Mouse (Mus musculus) G1E (cell line): Measurements from ENCODE around the gene Zc3h4. TPM values are rescaled to one million over a fixed set of nuclear protein-coding genes. Genes with fewer than 3 reads are reported as not detected.

ENCODE experiments used
- ATAC-seq: 2 replicates; pipeline ENCODE4 v1.8.0; 2016; ENCODE audit warnings: mild to moderate bottlenecking; ENCODE audit not compliant: insufficient number of reproducible peaks, poor library complexity, low FRiP score, severe bottlenecking; ENCODE audit errors: extremely low read depth
- DNase-seq: peaks from one replicate; pipeline ENCODE4 v3.0.0; 2012; ENCODE audit warnings: low spot score
- H3K27me3 ChIP-seq: 2 replicates; pipeline ENCODE4 v1.6.1; 2012; ENCODE audit warnings: mild to moderate bottlenecking, low read length, inconsistent platforms; ENCODE audit not compliant: insufficient read depth
- H3K36me3 ChIP-seq: replicated peaks from 2 replicates; pipeline ENCODE3; 2012; ENCODE audit warnings: mild to moderate bottlenecking, inconsistent platforms
- H3K4me1 ChIP-seq: 2 replicates; pipeline ENCODE4 v1.6.1; 2012; ENCODE audit warnings: low read depth, low read length, inconsistent platforms, mixed read lengths; ENCODE audit not compliant: insufficient read depth
- H3K4me3 ChIP-seq: 2 replicates; pipeline ENCODE4 v1.5.1; 2012; ENCODE audit warnings: low read depth, mild to moderate bottlenecking, inconsistent platforms, low read length, moderate library complexity, mixed read lengths
- H3K9me3 ChIP-seq: replicated peaks from 2 replicates; pipeline ENCODE4 v1.6.1; 2012; ENCODE audit warnings: inconsistent platforms
- CTCF ChIP-seq: IDR thresholded peaks from 2 replicates; pipeline ENCODE4 v1.5.1; 2012; ENCODE audit warnings: low read depth, low read length, inconsistent platforms, mixed read lengths
- GATA1 ChIP-seq: IDR thresholded peaks from 2 replicates; pipeline ENCODE4 v1.6.1; 2012; ENCODE audit warnings: borderline replicate concordance, low read length, inconsistent platforms, mixed read lengths
- GATA2 ChIP-seq: IDR thresholded peaks from 2 replicates; pipeline ENCODE4 v1.6.1; 2012; ENCODE audit warnings: low read depth, low read length, inconsistent platforms, borderline replicate concordance
- POLR2AphosphoS5 ChIP-seq: IDR thresholded peaks from 2 replicates; pipeline ENCODE4 v1.6.1; 2012; ENCODE audit warnings: low read depth, low read length, inconsistent platforms; ENCODE audit not compliant: insufficient replicate concordance
- TAL1 ChIP-seq: conservative IDR thresholded peaks from 2 replicates; pipeline ENCODE4 v1.6.1; 2012; ENCODE audit warnings: low read depth, low read length, inconsistent platforms, mixed read lengths
- polyA plus RNA-seq: library from polyadenylated mRNA; stranded (reverse); fragments of >175 nt; gene quantifications from 2 replicates; pipeline ENCODE4 v1.2.3, GENCODE M21; 2012
- total RNA-seq, 2 experiments: library from RNA; stranded (forward) in 1 of 2; stranded (reverse) in 1 of 2; fragments of 200-1000 nt in 1 of 2; fragments of >200 nt in 1 of 2; fragmentation: Nextera tagmentation in 1 of 2; gene quantifications; 2 replicates each; pipeline ENCODE4 v1.2.3; 2014 to 2017

Zc3h4 gene
- total and polyA plus RNA-seq, 3 experiments = 23.7 to 179 (median 62.2) TPM

- Histone ChIP-seq H3K36me3 (no peaks in the 10 kb centered on the region), H3K9me3 (peaks cover 10% of the 10 kb centered on the region; the same call in 1 of the 2 replicates), H3K4me3 (no peak overlapping the region), H3K4me1 (no peaks in the 10 kb centered on the region), H3K27me3 (peaks cover 67% of the 10 kb centered on the region)
- ATAC-seq (no peak), DNase-seq (no peak)
- TF ChIP-seq GATA1 (no peak), GATA2 (no peak), POLR2AphosphoS5 (no peak), CTCF (no peak), TAL1 (no peak)
Measured at GRCm38 (mm10) chr7:16474445-16474844, 73.7 kb downstream of the Zc3h4 start.

- no peak overlapping the region for H3K4me3 ChIP-seq
- no peaks in the 10 kb centered on the region for H3K36me3 ChIP-seq
- DNase-seq (no peak), ATAC-seq (no peak)
- TF ChIP-seq TAL1 = no peak
- TF ChIP-seq GATA1 = no peak
- H3K9me3 ChIP-seq = peaks cover 10% of the 10 kb centered on the region; the same call in 1 of the 2 replicates
- H3K4me1 ChIP-seq = no peaks in the 10 kb centered on the region
- H3K27me3 ChIP-seq = peaks cover 67% of the 10 kb centered on the region
Measured at GRCm38 (mm10) chr7:16475321-16475720, 74.6 kb downstream of the Zc3h4 start.

- H3K4me3 ChIP-seq = no peak overlapping the region
- peaks cover 10% of the 10 kb centered on the region; the same call in 1 of the 2 replicates for H3K9me3 ChIP-seq
- H3K27me3 ChIP-seq = peaks cover 67% of the 10 kb centered on the region
- TF ChIP-seq GATA1 (no peak), POLR2AphosphoS5 (no peak), TAL1 (no peak), GATA2 (no peak), CTCF (no peak)
- ATAC-seq (no peak), DNase-seq (no peak)
- H3K4me1 ChIP-seq = no peaks in the 10 kb centered on the region
- H3K36me3 ChIP-seq = no peaks in the 10 kb centered on the region
Measured at GRCm38 (mm10) chr7:16475764-16476599, 75.3 kb downstream of the Zc3h4 start.

- no peak overlapping the region for H3K4me3 ChIP-seq
- TF ChIP-seq CTCF = no peak
- no peaks in the 10 kb centered on the region for H3K36me3 ChIP-seq
- DNase-seq = no peak
- H3K27me3 ChIP-seq = peaks cover 70% of the 10 kb centered on the region
- H3K9me3 ChIP-seq = peaks cover 10% of the 10 kb centered on the region; the same call in 1 of the 2 replicates
- H3K4me1 ChIP-seq = no peaks in the 10 kb centered on the region
- ATAC-seq = no peak
Measured at GRCm38 (mm10) chr7:16476600-16476989, 75.9 kb downstream of the Zc3h4 start.

GRCm38 (mm10) chr7:16477628-16478027 lies 76.9 kb downstream of the Zc3h4 start, which contains the start of gene Npas1:
Gene Npas1 (minus strand): TSS chr7:16477728.
- no peak for TF ChIP-seq CTCF
- no peak for TF ChIP-seq TAL1
- no peak for TF ChIP-seq POLR2AphosphoS5
- TF ChIP-seq GATA2 = no peak
- TF ChIP-seq GATA1 = no peak
- ATAC-seq (no peak), DNase-seq (no peak)
- peaks cover 73% of the 10 kb centered on the region for H3K27me3 ChIP-seq
- H3K4me1 ChIP-seq = no peaks in the 10 kb centered on the region
- H3K36me3 ChIP-seq = no peaks in the 10 kb centered on the region
- no peak within 1 kb of the TSS for H3K4me3 ChIP-seq
- H3K9me3 ChIP-seq = peaks cover 10% of the 10 kb centered on the region; the same call in 1 of the 2 replicates

Other genes with a start within 250 kb of the Zc3h4 start
- gene Meis3, start 225.8 kb upstream of the Zc3h4 start, total RNA-seq (2014; fragmentation: Nextera tagmentation) = 0.60 and 3.6 TPM in 2 replicates
- gene Meis3, start 225.8 kb upstream of the Zc3h4 start, total RNA-seq (2017) = 1.9 and 2.2 TPM in 2 replicates
- gene Meis3, start 225.8 kb upstream of the Zc3h4 start, polyA plus RNA-seq = 1.8 and 2.6 TPM in 2 replicates
- 9.6 and 10.7 TPM in 2 replicates for gene Dhx34, start 178.9 kb upstream of the Zc3h4 start, total RNA-seq (2014; fragmentation: Nextera tagmentation)
- gene Dhx34, start 178.9 kb upstream of the Zc3h4 start, total RNA-seq (2017) = 6.9 and 8.8 TPM in 2 replicates
- gene Dhx34, start 178.9 kb upstream of the Zc3h4 start, polyA plus RNA-seq = 25.1 and 26.6 TPM in 2 replicates
- 0.23 and 0.63 TPM in 2 replicates for gene C5ar2, start 156.8 kb upstream of the Zc3h4 start, total RNA-seq (2014; fragmentation: Nextera tagmentation)
- gene C5ar2, start 156.8 kb upstream of the Zc3h4 start, total RNA-seq (2017) = 0.12 and 0.27 TPM in 2 replicates
- 0.02 TPM in 2 replicates for gene C5ar2, start 156.8 kb upstream of the Zc3h4 start, polyA plus RNA-seq
- not detected in 2 replicates for gene C5ar1, start 141.4 kb upstream of the Zc3h4 start, total RNA-seq (2014; fragmentation: Nextera tagmentation)
- gene C5ar1, start 141.4 kb upstream of the Zc3h4 start, total RNA-seq (2017) = 0.16 and 0.64 TPM in 2 replicates
- gene C5ar1, start 141.4 kb upstream of the Zc3h4 start, polyA plus RNA-seq = not detected in 2 replicates
- 3.5 and 4.1 TPM in 2 replicates for gene Inafm1, start 127.3 kb upstream of the Zc3h4 start, total RNA-seq (2014; fragmentation: Nextera tagmentation)
- gene Inafm1, start 127.3 kb upstream of the Zc3h4 start, total RNA-seq (2017) = 18.8 and 23.1 TPM in 2 replicates
- gene Inafm1, start 127.3 kb upstream of the Zc3h4 start, polyA plus RNA-seq = 92.0 and 140 TPM in 2 replicates
- gene Ccdc9, start 114.1 kb upstream of the Zc3h4 start, total RNA-seq (2014; fragmentation: Nextera tagmentation) = 8.1 and 16.6 TPM in 2 replicates
- 58.0 and 66.0 TPM in 2 replicates for gene Ccdc9, start 114.1 kb upstream of the Zc3h4 start, total RNA-seq (2017)
- 133 and 136 TPM in 2 replicates for gene Ccdc9, start 114.1 kb upstream of the Zc3h4 start, polyA plus RNA-seq
- 10.2 and 15.8 TPM in 2 replicates for gene Bbc3, start 92.5 kb upstream of the Zc3h4 start, total RNA-seq (2014; fragmentation: Nextera tagmentation)
- 9.0 and 16.3 TPM in 2 replicates for gene Bbc3, start 92.5 kb upstream of the Zc3h4 start, total RNA-seq (2017)
- 209 and 355 TPM in 2 replicates for gene Bbc3, start 92.5 kb upstream of the Zc3h4 start, polyA plus RNA-seq
- 105 TPM in 2 replicates for gene Sae1, start 13.1 kb upstream of the Zc3h4 start, total RNA-seq (2014; fragmentation: Nextera tagmentation)
- gene Sae1, start 13.1 kb upstream of the Zc3h4 start, total RNA-seq (2017) = 319 and 383 TPM in 2 replicates
- 49.5 and 52.0 TPM in 2 replicates for gene Sae1, start 13.1 kb upstream of the Zc3h4 start, polyA plus RNA-seq
- 21.6 and 22.7 TPM in 2 replicates for gene Tmem160, start 51.9 kb downstream of the Zc3h4 start, total RNA-seq (2014; fragmentation: Nextera tagmentation)
- 23.9 and 35.0 TPM in 2 replicates for gene Tmem160, start 51.9 kb downstream of the Zc3h4 start, total RNA-seq (2017)
- gene Tmem160, start 51.9 kb downstream of the Zc3h4 start, polyA plus RNA-seq = 166 and 224 TPM in 2 replicates
- not detected in 2 replicates for gene Npas1, start 76.8 kb downstream of the Zc3h4 start, total RNA-seq (2014; fragmentation: Nextera tagmentation)
- gene Npas1, start 76.8 kb downstream of the Zc3h4 start, total RNA-seq (2017) = 0.05 TPM in 1 of 2 replicates, not detected in the other
- not detected in 2 replicates for gene Npas1, start 76.8 kb downstream of the Zc3h4 start, polyA plus RNA-seq
- gene Arhgap35, start 214.1 kb downstream of the Zc3h4 start, total RNA-seq (2014; fragmentation: Nextera tagmentation) = 12.2 and 14.4 TPM in 2 replicates
- gene Arhgap35, start 214.1 kb downstream of the Zc3h4 start, total RNA-seq (2017) = 7.0 and 8.0 TPM in 2 replicates
- 2.3 and 3.5 TPM in 2 replicates for gene Arhgap35, start 214.1 kb downstream of the Zc3h4 start, polyA plus RNA-seq